Mouse (Mus musculus) liver, adult 2 months (tissue): Measurements from ENCODE around the gene Pls1. TPM values are rescaled to one million over a fixed set of nuclear protein-coding genes. Genes with fewer than 3 reads are reported as not detected.

Source experiments
- DNase-seq: peaks from one replicate; pipeline ENCODE4 v3.0.0-alpha.2; 2011; ENCODE audit warnings: low read depth, low spot score; ENCODE audit errors: extremely low read depth
- H3K27ac ChIP-seq: fragments of 200-500 bp; replicated peaks from 2 replicates; pipeline ENCODE4 v1.5.1; 2012; ENCODE audit warnings: low read depth, mild to moderate bottlenecking, control low read depth, inconsistent platforms, low read length; ENCODE audit not compliant: insufficient read depth
- H3K27me3 ChIP-seq: fragments of 200-500 bp; 2 replicates; pipeline ENCODE4 v1.6.1; 2012; ENCODE audit warnings: mild to moderate bottlenecking, moderate library complexity, low read length, inconsistent platforms; ENCODE audit not compliant: control insufficient read depth, insufficient read depth
- H3K36me3 ChIP-seq: fragments of 200-500 bp; 2 replicates; pipeline ENCODE4 v1.6.1; 2012; ENCODE audit warnings: low read length, inconsistent platforms; ENCODE audit not compliant: control insufficient read depth, insufficient read depth
- H3K4me1 ChIP-seq: fragments of 200-500 bp; 2 replicates; pipeline ENCODE4 v1.6.1; 2011; ENCODE audit warnings: low read length; ENCODE audit not compliant: control insufficient read depth, insufficient read depth
- H3K4me3 ChIP-seq: fragments of 200-500 bp; 2 replicates; pipeline ENCODE4 v1.5.1; 2011; ENCODE audit warnings: low read depth, mild to moderate bottlenecking, control low read depth, low read length, moderate library complexity; ENCODE audit not compliant: insufficient read depth
- H3K79me2 ChIP-seq: fragments of 200-500 bp; 2 replicates; pipeline ENCODE4 v1.6.1; 2012; ENCODE audit warnings: inconsistent platforms, mild to moderate bottlenecking, low read length, moderate library complexity; ENCODE audit not compliant: control insufficient read depth, insufficient read depth
- H3K9ac ChIP-seq: fragments of 200-500 bp; 2 replicates; pipeline ENCODE4 v1.6.1; 2012; ENCODE audit warnings: low read depth, mild to moderate bottlenecking, control low read depth, inconsistent platforms, low read length
- CTCF ChIP-seq: fragments of 200-500 bp; IDR thresholded peaks from 2 replicates; pipeline ENCODE4 v1.5.1; 2011; ENCODE audit warnings: low read depth, low read length, control low read depth
- POLR2A ChIP-seq: fragments of 200-500 bp; IDR thresholded peaks from 2 replicates; pipeline ENCODE4 v1.6.1; 2011; ENCODE audit warnings: low read length, control low read depth; ENCODE audit not compliant: insufficient read depth; ENCODE audit errors: extremely low read depth
- WGBS: fragments of 180-500 bp; shearing (Covaris S2); methylation state at CpG from one replicate; pipeline ENCODE4 v1.1.7; 2018; 5-methylcytosine and 5-hydroxymethylcytosine counted together
- polyA plus RNA-seq: library from polyadenylated mRNA; depleted of rRNA; stranded (reverse); fragments of >200 nt; gene quantifications from 2 replicates; pipeline ENCODE4 v1.2.3, GENCODE M21; 2012; rRNA removed
- total RNA-seq: library from RNA; depleted of rRNA; stranded (reverse); fragments of >200 nt; gene quantifications from 2 replicates; pipeline ENCODE4 v1.2.3, GENCODE M21; 2014; rRNA removed

Gene Pls1
- 0.47 and 2.2 TPM in 2 replicates for total RNA-seq
- 0.44 and 0.56 TPM in 2 replicates for polyA plus RNA-seq

DNA sequence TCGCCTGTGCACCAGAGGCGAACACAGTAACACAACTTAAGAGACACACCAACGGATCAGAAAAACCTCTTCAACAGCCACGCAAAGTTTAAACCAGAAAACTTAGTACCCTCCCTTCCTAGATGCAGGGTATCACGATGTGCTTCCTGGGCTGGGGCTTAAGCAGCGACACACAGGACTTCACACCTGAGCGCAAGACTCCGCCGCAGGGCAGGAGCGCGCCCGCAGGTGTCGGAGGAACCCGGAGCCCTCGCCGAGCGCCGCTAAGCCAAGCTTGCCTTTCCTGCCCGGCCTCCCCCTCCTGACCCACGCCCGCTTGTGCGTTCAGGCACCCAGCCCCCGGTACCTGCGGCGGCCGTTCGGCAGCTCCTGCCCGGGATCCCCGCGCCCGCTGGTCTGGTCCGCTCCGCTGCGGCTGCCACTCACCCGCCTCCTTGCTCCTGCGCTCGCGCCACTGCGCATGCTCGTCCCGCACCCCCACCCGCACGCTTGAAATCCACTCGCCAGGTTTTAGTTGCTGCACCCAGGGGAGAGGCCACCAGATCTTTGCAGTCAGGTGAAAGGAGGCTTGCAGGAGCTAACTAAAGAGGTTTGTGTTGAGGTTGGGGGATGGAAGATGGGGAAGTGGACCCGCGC, at the start of gene Pls1:
Gene Pls1 (minus strand): TSS at position 487 of the 636 bp plus-strand sequence.
- Histone ChIP-seq H3K27me3 (no peaks in the 10 kb centered on the region), H3K4me3 (peak within 1 kb of the TSS; percentile 75), H3K36me3 (no peaks in the 10 kb centered on the region), H3K79me2 (no peaks in the 10 kb centered on the region), H3K27ac (no peak within 1 kb of the TSS), H3K9ac (peak within 1 kb of the TSS; percentile 80), H3K4me1 (peaks cover 8% of the 10 kb centered on the region)
- 2% methylated on average over 46 of the region's 46 CpGs for WGBS
- peak; percentile 36 for DNase-seq
- TF ChIP-seq CTCF (no peak), POLR2A (0 out of 2 replicates have a peak, but pooled peaks have one; percentile 5)

DNA sequence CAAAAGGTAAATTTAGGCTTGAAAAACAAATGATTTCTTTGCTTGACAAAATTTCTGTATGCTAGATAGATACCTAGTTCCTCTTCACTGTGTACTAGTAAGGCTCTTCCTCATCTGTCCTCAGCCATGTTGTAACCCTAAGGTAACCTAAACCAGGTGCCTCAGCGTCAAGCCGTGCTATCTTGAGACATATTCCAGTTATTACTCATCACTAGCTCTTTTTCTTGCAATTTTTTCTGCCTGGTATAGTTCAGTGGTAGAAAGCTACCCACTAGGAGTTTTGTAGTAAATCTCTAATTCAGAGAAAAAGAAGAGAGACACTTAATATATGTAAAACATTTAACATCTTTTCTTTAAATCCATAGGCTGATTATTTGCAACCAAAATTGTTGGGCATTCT, 37.6 kb upstream of the Pls1 start:
- Histone ChIP-seq H3K4me1 (no peaks in the 10 kb centered on the region), H3K9ac (no peak overlapping the region), H3K4me3 (no peak overlapping the region), H3K36me3 (peaks cover 23% of the 10 kb centered on the region), H3K27ac (no peak overlapping the region), H3K27me3 (no peaks in the 10 kb centered on the region), H3K79me2 (no peaks in the 10 kb centered on the region)
- DNase-seq = no peak
- WGBS = 93% methylated on average over 2 of the region's 2 CpGs
- TF ChIP-seq POLR2A (no peak), CTCF (no peak)

DNA sequence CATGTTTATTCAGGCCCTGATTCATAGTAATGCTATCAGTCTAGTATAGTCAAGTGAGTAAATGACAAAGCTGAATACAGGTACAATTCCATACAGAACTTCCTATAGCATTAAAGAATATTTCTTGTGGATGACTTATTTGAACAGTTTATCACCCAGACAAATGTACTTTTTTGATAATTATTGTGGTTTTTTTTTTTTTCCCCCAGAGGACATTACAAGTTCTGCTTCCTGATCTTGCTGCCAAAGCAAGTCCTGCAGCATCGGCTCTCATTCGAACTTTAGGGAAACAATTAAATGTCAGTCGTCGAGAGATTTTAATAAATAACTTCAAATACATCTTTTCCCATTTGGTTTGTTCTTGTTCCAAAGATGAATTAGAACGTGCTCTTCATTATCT, 33.1 kb upstream of the Pls1 start:
- WGBS = 91% methylated on average over 5 of the region's 5 CpGs
- H3K4me1 ChIP-seq = no peaks in the 10 kb centered on the region
- no peak for DNase-seq
- H3K36me3 ChIP-seq = peaks cover 20% of the 10 kb centered on the region
- H3K79me2 ChIP-seq = no peaks in the 10 kb centered on the region
- no peak overlapping the region for H3K4me3 ChIP-seq
- no peaks in the 10 kb centered on the region for H3K27me3 ChIP-seq
- H3K9ac ChIP-seq = no peak overlapping the region
- H3K27ac ChIP-seq = no peak overlapping the region
- TF ChIP-seq CTCF (no peak), POLR2A (no peak)

DNA sequence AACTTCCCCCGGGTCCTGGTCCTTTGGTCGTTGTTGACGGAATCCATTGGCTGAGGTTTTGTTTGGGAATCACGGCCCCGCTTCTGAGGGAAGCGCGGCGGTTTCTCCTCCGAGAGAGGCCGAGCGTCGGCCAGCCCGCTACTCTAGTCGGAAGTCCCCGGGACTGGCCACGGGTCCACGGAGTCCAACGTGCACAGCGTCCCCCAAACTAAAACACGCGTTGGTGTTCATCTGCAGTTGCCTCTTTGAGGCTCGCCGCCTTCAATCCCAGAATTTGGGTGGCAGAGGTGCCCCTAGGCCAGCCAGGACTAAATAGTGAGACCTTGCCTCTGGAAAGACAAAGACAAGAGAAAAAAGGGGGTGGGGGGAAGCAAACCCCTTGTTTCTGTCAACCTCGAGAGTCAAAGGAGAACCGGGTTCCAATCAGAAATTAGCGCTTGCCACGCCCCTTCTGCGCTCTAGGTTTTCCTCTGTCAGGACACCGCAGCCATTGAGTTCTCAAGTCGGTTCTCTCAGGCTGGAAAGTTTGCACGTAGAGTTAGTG, 13.0 kb upstream of the Pls1 start:
- under 1% methylated on average over 31 of the region's 31 CpGs for WGBS
- Histone ChIP-seq H3K4me1 (peaks cover 8% of the 10 kb centered on the region), H3K79me2 (no peaks in the 10 kb centered on the region), H3K27ac (peak overlapping the region; percentile 32), H3K36me3 (peaks cover 4% of the 10 kb centered on the region; the same call in 1 of the 2 replicates), H3K9ac (peak overlapping the region; percentile 70), H3K27me3 (no peaks in the 10 kb centered on the region), H3K4me3 (peak overlapping the region; percentile 75)
- peak; percentile 47 for DNase-seq
- TF ChIP-seq CTCF = no peak
- TF ChIP-seq POLR2A = no peak

DNA sequence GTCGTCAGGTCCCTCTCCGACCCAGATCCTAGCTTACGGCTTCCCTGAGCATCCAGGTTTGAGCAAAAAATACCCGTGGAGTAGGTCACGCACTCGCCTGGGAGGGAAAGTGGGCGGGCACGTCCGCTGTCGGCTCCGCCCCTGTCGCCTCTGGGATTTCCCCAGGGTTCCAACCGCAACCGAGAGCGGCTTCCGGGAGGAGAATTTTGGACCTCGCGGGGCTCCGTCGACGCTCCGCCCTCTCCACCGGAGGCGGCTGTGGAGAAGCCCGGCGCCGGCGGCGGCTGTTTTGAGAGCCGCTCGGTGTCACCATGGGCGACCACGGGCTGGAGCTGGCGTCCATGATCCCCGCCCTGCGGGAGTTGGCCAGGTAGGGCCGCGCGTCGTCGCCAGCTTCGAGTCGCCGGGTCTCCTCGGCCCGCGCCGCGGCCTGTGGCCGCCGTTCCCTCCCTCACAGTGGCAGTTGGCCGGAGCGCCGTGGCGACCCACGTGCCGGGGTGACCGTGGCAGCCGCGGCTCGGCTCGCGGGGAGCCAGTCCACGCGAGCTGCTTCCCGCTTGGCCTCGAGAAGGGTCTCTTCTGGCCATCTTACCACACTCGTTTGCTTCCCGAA, 12.4 kb upstream of the Pls1 start, which contains the start of gene Atr:
Gene Atr (plus strand): TSS at position 184 of the 613 bp plus-strand sequence.
- H3K79me2 ChIP-seq = no peaks in the 10 kb centered on the region
- no peaks in the 10 kb centered on the region for H3K27me3 ChIP-seq
- H3K36me3 ChIP-seq = no peaks in the 10 kb centered on the region
- DNase-seq = peak; percentile 84
- H3K4me1 ChIP-seq = peaks cover 8% of the 10 kb centered on the region
- peak within 1 kb of the TSS; percentile 72 for H3K27ac ChIP-seq
- H3K9ac ChIP-seq = peak within 1 kb of the TSS; percentile 70
- TF ChIP-seq CTCF (no peak), POLR2A (no peak)
- H3K4me3 ChIP-seq = peak within 1 kb of the TSS; percentile 75
- under 1% methylated on average over 69 of the region's 69 CpGs for WGBS

GRCm38 (mm10) chr9:95856004-95856403, 10.9 kb upstream of the Pls1 start:
- Histone ChIP-seq H3K4me3 (no peak overlapping the region), H3K9ac (no peak overlapping the region), H3K4me1 (peaks cover 8% of the 10 kb centered on the region), H3K27me3 (no peaks in the 10 kb centered on the region), H3K27ac (0 out of 2 replicates have a peak overlapping the region, but pooled peaks have one; percentile 72), H3K79me2 (no peaks in the 10 kb centered on the region), H3K36me3 (no peaks in the 10 kb centered on the region)
- DNase-seq = no peak
- no peak for TF ChIP-seq POLR2A
- 84% methylated on average over 4 of the region's 4 CpGs for WGBS
